In the genomic region with DNA sequence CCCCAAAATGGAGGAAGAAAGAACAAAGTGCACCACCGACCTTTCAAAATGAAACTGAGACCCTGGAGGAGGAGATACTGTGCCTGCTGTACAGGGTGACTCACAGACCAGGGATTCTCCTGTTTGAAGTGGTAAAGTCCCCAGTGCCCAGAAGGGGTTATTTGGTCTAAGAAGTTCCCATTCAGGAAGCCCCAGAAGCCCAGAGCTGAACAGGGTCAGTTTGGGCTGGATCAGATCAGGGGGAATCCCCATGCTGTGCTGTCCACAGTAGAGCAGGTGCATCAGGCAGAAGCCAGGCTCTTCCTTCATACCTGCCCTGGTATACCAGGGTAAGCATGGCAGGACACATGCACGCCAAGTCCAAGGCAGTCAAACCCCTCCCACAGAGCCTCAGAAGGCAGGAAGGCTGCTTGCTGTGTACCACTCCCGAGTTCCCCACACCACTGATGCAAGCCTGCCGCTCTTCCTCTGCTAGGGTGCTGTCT, we compare ENCODE assay signal across 10 mouse cellular contexts. TPM values are rescaled to one million over a fixed set of nuclear protein-coding genes. Genes with fewer than 3 reads are reported as not detected.
DNase-seq lines count a peak whose midpoint lies in the region; ATAC-seq and TF ChIP-seq lines count a peak whose summit lies in the region.
"Had no signal": no experiment of that assay in that cellular context is flagged by ENCODE, and none has a peak within 500 bp of the region (broad histone marks: within the 10 kb centered on the region; RNA-seq: fewer than 3 reads in every experiment).

No protein-coding gene starts in this region.

- WGBS in heart, adult 2 months = 72% methylated on average over 4 of the region's 4 CpGs
- WGBS in macrophage (ENCODE audit: missing documents) = 19% methylated on average over 4 of the region's 4 CpGs
- 62% methylated on average over 4 of the region's 4 CpGs for WGBS in midbrain, postnatal 0 days

- H3K79me2 ChIP-seq in heart, adult 2 months (replicated peaks; ENCODE audit: control insufficient read depth, insufficient read depth, low read length) = no peaks in the 10 kb centered on the region
- H3K79me2 ChIP-seq in macrophage (ENCODE audit: inconsistent target) = peaks cover 69% of the 10 kb centered on the region

- TF ChIP-seq POLR2A in heart, adult 2 months (IDR thresholded peaks at IDR 0.05; ENCODE audit: insufficient read depth, low read depth, low read length) = no peak

- no peak for ATAC-seq in midbrain, postnatal 0 days (ENCODE audit: low FRiP score)

- H3K4me3 ChIP-seq in heart, adult 2 months = no peak overlapping the region
- peak overlapping the region; percentile 48 for H3K4me3 ChIP-seq in macrophage (ENCODE audit: inconsistent target)
- no peak overlapping the region for H3K4me3 ChIP-seq in midbrain, postnatal 0 days (ENCODE audit: low read depth, low read length)
- H3K4me3 ChIP-seq: stomach, embryonic 15.5 days had no signal

- intact Hi-C loops in heart, adult 2 months (cut with DNase I) = no loop called here
- intact Hi-C loops in heart, postnatal 14 days (cut with DNase I) = no loop called here

- no peaks in the 10 kb centered on the region for H3K9me3 ChIP-seq in midbrain, postnatal 0 days (ENCODE audit: low read length)
- H3K9me3 ChIP-seq: stomach, embryonic 15.5 days had no signal

- H3K9ac ChIP-seq in heart, adult 2 months (ENCODE audit: low read depth, low read length) = no peak overlapping the region
- no peak overlapping the region for H3K9ac ChIP-seq in midbrain, postnatal 0 days (replicated peaks; ENCODE audit: low read length, poor library complexity, severe bottlenecking)
- H3K9ac ChIP-seq: stomach, embryonic 15.5 days had no signal

- H3K4me2 ChIP-seq in midbrain, postnatal 0 days (ENCODE audit: low read depth, low read length, poor library complexity, severe bottlenecking) = no peak overlapping the region
- H3K4me2 ChIP-seq: stomach, embryonic 15.5 days had no signal

- peaks cover 6% of the 10 kb centered on the region for H3K36me3 ChIP-seq in heart, adult 2 months (ENCODE audit: control insufficient read depth, insufficient read depth, low read length)
- no peaks in the 10 kb centered on the region for H3K36me3 ChIP-seq in macrophage (ENCODE audit: inconsistent target)
- H3K36me3 ChIP-seq in midbrain, postnatal 0 days (ENCODE audit: insufficient read depth, low read length) = no peaks in the 10 kb centered on the region
- H3K36me3 ChIP-seq: stomach, embryonic 15.5 days had no signal

- peak in 1 of 2 experiments; percentile 27 for DNase-seq in heart, adult 2 months
- no peak for DNase-seq in heart, postnatal 14 days
- peak; percentile 43 for DNase-seq in CD4-positive helper T cell, adult 2 months (ENCODE audit: low read depth, low spot score)
- peak; percentile 61 for DNase-seq in gastrocnemius, postnatal 25 days
- DNase-seq in midbrain, postnatal 0 days (ENCODE audit: low spot score) = no peak
- DNase-seq in left cerebral cortex, adult 18-20 months (ENCODE audit: low spot score in 2 of 2) = no peak
- no peak for DNase-seq in lung, postnatal 25 days (ENCODE audit: low spot score)

- peak overlapping the region; percentile 43 for H3K27ac ChIP-seq in heart, adult 2 months
- H3K27ac ChIP-seq in macrophage = peak overlapping the region; percentile 93
- no peak overlapping the region for H3K27ac ChIP-seq in midbrain, postnatal 0 days (ENCODE audit: low read depth, low read length)
- H3K27ac ChIP-seq: kidney, postnatal 0 days; stomach, embryonic 15.5 days had no signal

- H3K4me1 ChIP-seq in heart, adult 2 months (ENCODE audit: control insufficient read depth, insufficient read depth, low read length) = peaks cover 13% of the 10 kb centered on the region
- no peaks in the 10 kb centered on the region for H3K4me1 ChIP-seq in midbrain, postnatal 0 days (ENCODE audit: insufficient read depth, low read length)

- H3K27me3 ChIP-seq in heart, adult 2 months (ENCODE audit: control insufficient read depth, insufficient read depth, low read length) = no peaks in the 10 kb centered on the region
- H3K27me3 ChIP-seq in midbrain, postnatal 0 days (ENCODE audit: insufficient read depth, low read length) = 0 out of 2 replicates have a peak, but pooled peaks cover 3% of the 10 kb centered on the region
- H3K27me3 ChIP-seq: stomach, embryonic 15.5 days had no signal

- TF ChIP-seq EP300 in heart, adult 2 months (IDR thresholded peaks at IDR 0.05; ENCODE audit: insufficient read depth, low read depth, low read length) = no peak

- no peak for TF ChIP-seq CTCF in heart, adult 2 months (IDR thresholded peaks at IDR 0.05)
- no peak for TF ChIP-seq CTCF in midbrain, postnatal 0 days (IDR thresholded peaks at IDR 0.05)

RNA-seq across cellular contexts. Expression of a gene that starts 2.0 kb away (rescaled TPM):
- total RNA-seq in heart, adult 2 months (2021) = 10 to 100 TPM; 28.4 to 35.0 TPM
- 96.6 and 107 TPM in 2 replicates for polyA plus RNA-seq in heart, adult 2 months (2012; rRNA removed)
- total RNA-seq in heart, postnatal 14 days (2021) = 10 to 100 TPM; 63.5 to 77.2 TPM
- total RNA-seq in gastrocnemius, postnatal 25 days (2021) = 10 to 100 TPM; 43.2 to 60.3 TPM
- total RNA-seq in macrophage (2018; cell fraction: chromatin; rRNA removed) = 10 to 100 TPM in 24 of 26 experiments, 1 to 10 TPM in 2; 7.9 to 51.4 (median 34.9) TPM
- 100 to 1,000 TPM in 12 of 26 experiments, 10 to 100 TPM in 14; 29.4 to 203 (median 91.2) TPM for total RNA-seq in macrophage (2018; cell fraction: cytosol; rRNA removed)
- 100 to 1,000 TPM in 2 of 26 experiments, 10 to 100 TPM in 24; 17.9 to 115 (median 43.2) TPM for total RNA-seq in macrophage (2018; cell fraction: nucleus; rRNA removed)
- polyA plus RNA-seq in macrophage (2018) = 30.8 to 130 TPM (median 114 TPM) in 3 replicates
- 5.1 and 11.0 TPM in 2 replicates for total RNA-seq in midbrain, postnatal 0 days (2014; rRNA removed)
- polyA plus RNA-seq in midbrain, postnatal 0 days (2015; fragmentation: Nextera tagmentation; extraction: Ambion mirVana) = 5.3 and 8.7 TPM in 2 replicates
- 1 to 10 TPM; 4.2 to 5.7 TPM for total RNA-seq in left cerebral cortex, adult 18-20 months (2021)

RNA-seq across cellular contexts. Expression of a gene that starts 21.0 kb away (rescaled TPM):
- 1 to 10 TPM; 2.7 to 3.0 TPM for total RNA-seq in heart, adult 2 months (2021)
- polyA plus RNA-seq in heart, adult 2 months (2012; rRNA removed) = 5.9 and 7.5 TPM in 2 replicates
- total RNA-seq in heart, postnatal 14 days (2021) = 1 to 10 TPM; 5.7 to 7.8 TPM
- over 10,000 TPM; 16,193 to 17,938 TPM for total RNA-seq in gastrocnemius, postnatal 25 days (2021)
- 10 to 100 TPM in 24 of 26 experiments, 1 to 10 TPM in 2; 3.2 to 37.4 (median 23.0) TPM for total RNA-seq in macrophage (2018; cell fraction: chromatin; rRNA removed)
- 10 to 100 TPM in 15 of 26 experiments, 1 to 10 TPM in 11; 6.3 to 23.8 (median 11.0) TPM for total RNA-seq in macrophage (2018; cell fraction: cytosol; rRNA removed)
- 10 to 100 TPM in 19 of 26 experiments, 1 to 10 TPM in 7; 5.5 to 26.3 (median 13.7) TPM for total RNA-seq in macrophage (2018; cell fraction: nucleus; rRNA removed)
- 13.4 to 20.6 TPM (median 18.0 TPM) in 3 replicates for polyA plus RNA-seq in macrophage (2018)
- not detected in 2 replicates for total RNA-seq in midbrain, postnatal 0 days (2014; rRNA removed)
- polyA plus RNA-seq in midbrain, postnatal 0 days (2015; fragmentation: Nextera tagmentation; extraction: Ambion mirVana) = 0.46 and 0.56 TPM in 2 replicates
- total RNA-seq in left cerebral cortex, adult 18-20 months (2021) = under 1 TPM in 1 of 2 experiments, not detected in 1; 0.44 TPM

RNA-seq across cellular contexts. Expression of a gene that starts 28.0 kb away (rescaled TPM):
- total RNA-seq in heart, adult 2 months (2021) = not detected
- polyA plus RNA-seq in heart, adult 2 months (2012; rRNA removed) = not detected in 2 replicates
- not detected for total RNA-seq in heart, postnatal 14 days (2021)
- not detected for total RNA-seq in gastrocnemius, postnatal 25 days (2021)
- total RNA-seq in macrophage (2018; cell fraction: chromatin; rRNA removed) = 100 to 1,000 TPM in 25 of 26 experiments, 10 to 100 TPM in 1; 60.8 to 211 (median 144) TPM
- total RNA-seq in macrophage (2018; cell fraction: cytosol; rRNA removed) = 1 to 10 TPM in 19 of 26 experiments, under 1 TPM in 7; 0.41 to 8.6 (median 1.5) TPM
- total RNA-seq in macrophage (2018; cell fraction: nucleus; rRNA removed) = 100 to 1,000 TPM in 6 of 26 experiments, 10 to 100 TPM in 20; 48.3 to 120 (median 78.4) TPM
- 3.2 to 10.3 TPM (median 4.8 TPM) in 3 replicates for polyA plus RNA-seq in macrophage (2018)
- not detected in 2 replicates for total RNA-seq in midbrain, postnatal 0 days (2014; rRNA removed)
- not detected in 2 replicates for polyA plus RNA-seq in midbrain, postnatal 0 days (2015; fragmentation: Nextera tagmentation; extraction: Ambion mirVana)
- total RNA-seq in left cerebral cortex, adult 18-20 months (2021) = not detected

RNA-seq across cellular contexts. Expression of a gene that starts 36.0 kb away (rescaled TPM):
- 1 to 10 TPM; 1.1 to 1.3 TPM for total RNA-seq in heart, adult 2 months (2021)
- 1.8 TPM in 1 of 2 replicates, not detected in the other for polyA plus RNA-seq in heart, adult 2 months (2012; rRNA removed)
- total RNA-seq in heart, postnatal 14 days (2021) = 1 to 10 TPM; 1.2 to 1.4 TPM
- over 10,000 TPM; 28,170 to 31,317 TPM for total RNA-seq in gastrocnemius, postnatal 25 days (2021)
- 10 to 100 TPM in 4 of 26 experiments, 1 to 10 TPM in 20, under 1 TPM in 1, not detected in 1; 0.88 to 12.2 (median 3.9) TPM for total RNA-seq in macrophage (2018; cell fraction: chromatin; rRNA removed)
- under 1 TPM in 12 of 26 experiments, not detected in 14; 0.15 to 0.80 (median 0.35) TPM for total RNA-seq in macrophage (2018; cell fraction: cytosol; rRNA removed)
- 1 to 10 TPM in 21 of 26 experiments, not detected in 5; 1.1 to 9.3 (median 2.8) TPM for total RNA-seq in macrophage (2018; cell fraction: nucleus; rRNA removed)
- polyA plus RNA-seq in macrophage (2018) = 0.75 TPM in 1 of 3 replicates, not detected in the others
- total RNA-seq in midbrain, postnatal 0 days (2014; rRNA removed) = 1.3 and 1.5 TPM in 2 replicates
- 2.0 and 3.1 TPM in 2 replicates for polyA plus RNA-seq in midbrain, postnatal 0 days (2015; fragmentation: Nextera tagmentation; extraction: Ambion mirVana)
- total RNA-seq in left cerebral cortex, adult 18-20 months (2021) = not detected

Comparison
In these comparisons a context has a peak if more than half of its experiments do, and no peak if none do; other contexts are left out.
1. DNase-seq: peak in CD4-positive helper T cell, adult 2 months (single experiment) and gastrocnemius, postnatal 25 days (single experiment); none in heart, postnatal 14 days (0 of 2), midbrain, postnatal 0 days (single experiment), left cerebral cortex, adult 18-20 months (0 of 2) and lung, postnatal 25 days (single experiment).
2. RNA of a gene that starts 21.0 kb away (total RNA-seq): 16,193 to 17,938 TPM in gastrocnemius, postnatal 25 days; 5.7 to 7.8 TPM in heart, postnatal 14 days, 2.7 to 3.0 TPM in heart, adult 2 months, 0.44 TPM in left cerebral cortex, adult 18-20 months and not detected in midbrain, postnatal 0 days; every median in the first group is over 1,000 times any median in the second.